Mouse (Mus musculus): ENCODE data around the gene Dyrk4.

DNA sequence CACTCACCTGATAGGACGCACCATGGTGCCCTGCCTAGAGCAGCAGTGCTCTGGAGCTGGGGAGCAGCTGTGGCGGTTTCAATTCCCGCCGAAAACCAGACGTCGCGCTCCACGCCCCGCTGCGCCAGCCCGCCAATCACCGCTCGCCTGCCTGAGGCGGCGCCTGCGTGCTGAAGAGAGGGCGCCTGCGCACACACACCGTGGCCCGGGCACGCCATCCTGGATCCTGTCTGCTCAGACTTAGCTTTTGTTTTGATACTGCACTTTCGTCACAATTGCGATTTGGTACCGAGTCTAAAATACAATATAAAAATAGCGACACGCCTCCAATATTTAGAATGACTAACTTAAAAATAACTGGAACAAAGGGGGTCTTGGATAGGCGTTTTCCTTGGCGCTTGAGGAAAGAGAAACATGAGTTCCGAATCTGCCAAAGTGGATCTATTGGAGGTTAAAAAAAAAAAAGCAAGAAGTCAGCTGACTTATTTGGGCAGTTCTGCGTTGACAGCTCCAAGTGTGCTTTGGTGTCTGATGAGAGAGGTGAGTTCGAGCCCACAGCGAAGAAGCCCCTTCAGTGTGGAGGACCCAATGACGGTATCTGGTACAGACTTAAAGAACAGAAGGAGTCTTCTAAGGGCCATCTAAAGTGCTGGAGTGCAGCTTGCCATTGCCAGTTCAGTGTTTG is 18.0 kb upstream of the Dyrk4 start, which contains the start of the genes Rad51ap1 and D6Wsu163e:
- TF ChIP-seq EP300 (IDR thresholded peaks at IDR 0.05; ENCODE audit: insufficient read depth, low read depth, low read length) (no peak), CTCF (IDR thresholded peaks at IDR 0.05) (no peak), POLR2A (IDR thresholded peaks at IDR 0.05; ENCODE audit: insufficient read depth, low read depth, low read length) (peak; percentile 70)
